Mouse (Mus musculus) cerebellum, adult 8-10 months (tissue): ENCODE measurements around the gene Arhgef6.

ENCODE experiments used
- DNase-seq: peaks from one replicate; pipeline ENCODE4 v3.0.0; 2022

Gene Arhgef6

GRCm38 (mm10) chrX:57298946-57299345 lies 39.6 kb downstream of the Arhgef6 start:
- DNase-seq, result no peak

GRCm38 (mm10) chrX:57288458-57288857 lies 50.1 kb downstream of the Arhgef6 start:
- no peak for DNase-seq

- no peak for DNase-seq
Observed at GRCm38 (mm10) chrX:57286281-57286680, 52.2 kb downstream of the Arhgef6 start.

DNA sequence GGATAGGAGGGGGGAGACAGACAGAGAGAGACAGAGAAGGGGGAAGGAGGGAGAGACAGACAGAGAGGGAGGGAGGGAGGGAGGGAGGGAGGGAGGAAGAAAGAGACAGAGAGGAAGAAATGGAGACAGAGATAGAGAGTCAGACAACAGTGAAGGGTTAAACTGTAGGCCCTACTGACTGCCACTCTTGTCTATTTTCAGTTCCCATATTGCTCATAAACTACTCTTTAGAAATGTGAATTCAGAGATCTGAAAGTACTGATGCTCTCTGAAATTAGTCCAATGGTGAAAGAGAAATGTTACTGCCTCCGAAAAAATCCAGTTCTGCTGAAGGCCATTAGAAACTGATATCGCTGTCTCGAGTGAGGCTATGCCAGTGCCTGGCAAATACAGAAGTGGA lies 56.3 kb downstream of the Arhgef6 start:
- no peak for DNase-seq

DNA sequence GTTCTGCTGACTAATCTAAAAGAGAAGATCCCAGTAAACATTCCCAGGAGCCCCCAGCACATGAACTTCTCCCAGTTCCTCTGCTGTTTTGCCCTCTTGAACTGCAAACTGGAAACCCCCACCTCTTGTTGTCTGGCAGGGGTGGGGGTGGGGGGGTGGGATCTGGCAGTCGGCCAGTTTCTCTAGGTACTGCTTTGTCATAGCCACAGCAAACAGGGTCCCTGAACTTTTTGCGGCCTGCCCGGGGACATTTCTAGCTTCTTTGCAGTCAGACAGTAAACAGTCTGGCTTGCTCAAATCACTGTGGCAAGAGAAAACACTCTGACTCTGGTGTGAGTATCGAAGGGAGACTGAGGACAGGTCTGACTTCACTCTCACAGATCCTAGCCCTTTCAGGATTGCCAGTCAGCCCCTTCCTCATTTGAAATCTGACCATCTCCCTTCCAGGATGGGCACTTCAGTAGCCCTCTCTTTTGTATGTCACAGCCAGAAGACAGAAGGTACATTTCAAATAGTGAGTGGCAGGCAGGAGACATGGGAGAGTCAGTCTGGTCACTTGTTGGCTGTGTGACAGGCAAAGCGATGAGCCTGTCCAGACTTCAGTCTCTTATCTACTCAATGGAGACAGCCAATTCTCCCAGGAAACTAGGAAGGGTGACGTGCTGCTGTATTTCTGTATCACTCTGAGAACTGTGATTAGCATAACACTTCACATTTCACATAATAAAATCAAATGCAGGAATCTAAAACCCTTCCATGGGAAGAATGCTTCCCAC lies 60.8 kb downstream of the Arhgef6 start:
- DNase-seq, result no peak

- no peak for DNase-seq
Observed at GRCm38 (mm10) chrX:57263515-57263914, 75.0 kb downstream of the Arhgef6 start.

GRCm38 (mm10) chrX:57260744-57261143 lies 77.8 kb downstream of the Arhgef6 start:
- DNase-seq, result no peak

DNA sequence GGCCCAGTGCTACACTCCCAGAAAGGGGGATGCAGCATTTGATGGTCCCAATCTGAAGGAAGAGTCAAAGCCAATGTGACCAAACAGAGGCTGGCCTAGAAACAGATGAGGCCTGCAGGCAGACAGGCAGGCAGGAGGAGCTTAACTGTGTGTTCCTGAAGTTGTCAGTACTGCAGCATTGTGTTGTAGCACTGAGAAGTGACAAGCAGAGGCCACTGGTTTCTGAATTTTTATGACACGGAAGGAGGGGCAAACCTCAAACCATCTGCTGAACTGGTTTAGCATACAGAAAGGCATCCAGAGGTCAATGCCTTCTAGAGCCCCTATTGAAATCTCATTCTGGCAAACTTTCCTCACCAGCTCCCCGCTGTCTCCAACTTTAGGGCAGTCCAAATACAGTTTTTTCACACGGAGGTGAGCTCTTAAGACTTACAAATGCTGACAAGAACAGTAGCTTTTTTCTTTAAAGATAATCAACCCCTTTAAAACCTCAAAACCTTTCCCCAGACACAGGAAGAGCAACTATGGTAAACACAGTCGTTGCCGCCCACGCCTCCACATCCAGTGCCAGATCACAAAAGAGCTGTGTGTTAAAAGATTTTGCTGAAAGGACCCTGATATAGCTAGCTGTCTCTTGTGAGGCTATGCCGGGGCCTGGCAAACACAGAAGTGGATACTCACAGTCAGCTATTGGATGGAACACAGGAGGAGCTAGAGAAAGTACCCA lies 85.0 kb downstream of the Arhgef6 start:
- DNase-seq, result no peak

DNA sequence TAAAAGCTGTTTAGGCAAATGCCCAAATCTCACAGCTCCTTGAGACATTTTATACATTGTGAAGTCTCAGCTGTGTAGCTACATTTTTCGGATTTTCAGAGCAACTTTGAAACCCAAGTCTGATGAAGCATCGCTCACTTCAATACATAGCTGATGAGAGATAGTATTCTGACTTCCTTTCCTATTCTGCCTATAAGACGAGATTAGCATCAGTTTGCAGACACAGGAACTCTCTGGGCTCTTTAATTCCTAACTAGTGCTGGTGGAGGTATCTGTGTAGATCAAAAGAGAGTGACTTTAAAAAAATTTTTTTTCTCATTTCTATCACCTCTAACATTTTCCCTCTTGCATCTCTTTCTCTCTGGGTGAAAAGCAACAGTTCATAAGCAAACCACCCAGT lies 100.0 kb downstream of the Arhgef6 start:
- no peak for DNase-seq

- DNase-seq, result no peak
Observed at GRCm38 (mm10) chrX:57235982-57236381, 102.5 kb downstream of the Arhgef6 start.

- DNase-seq, result no peak
Observed at GRCm38 (mm10) chrX:57233596-57233995, 104.9 kb downstream of the Arhgef6 start.

- DNase-seq, result no peak
Observed at GRCm38 (mm10) chrX:57228178-57228577, 110.4 kb downstream of the Arhgef6 start.

DNA sequence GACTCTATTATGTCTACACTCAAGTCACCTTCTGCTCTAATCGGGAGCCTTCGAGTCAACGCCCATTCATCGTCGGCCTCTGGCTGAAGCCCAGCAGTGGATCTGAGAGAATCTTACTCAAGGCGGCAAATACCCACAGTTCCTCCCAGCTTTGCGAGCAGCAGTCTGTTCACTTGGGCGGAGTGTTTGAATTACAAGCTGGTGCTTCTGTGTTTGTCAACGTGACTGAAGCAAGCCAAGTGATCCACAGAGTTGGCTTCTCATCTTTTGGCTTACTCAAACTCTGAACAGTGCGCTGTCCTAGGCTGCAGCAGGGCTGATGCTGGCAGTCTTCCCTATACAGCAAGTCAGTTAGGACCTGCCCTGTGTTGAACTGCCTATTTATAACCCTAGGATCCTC lies 115.2 kb downstream of the Arhgef6 start:
- DNase-seq, result no peak

DNA sequence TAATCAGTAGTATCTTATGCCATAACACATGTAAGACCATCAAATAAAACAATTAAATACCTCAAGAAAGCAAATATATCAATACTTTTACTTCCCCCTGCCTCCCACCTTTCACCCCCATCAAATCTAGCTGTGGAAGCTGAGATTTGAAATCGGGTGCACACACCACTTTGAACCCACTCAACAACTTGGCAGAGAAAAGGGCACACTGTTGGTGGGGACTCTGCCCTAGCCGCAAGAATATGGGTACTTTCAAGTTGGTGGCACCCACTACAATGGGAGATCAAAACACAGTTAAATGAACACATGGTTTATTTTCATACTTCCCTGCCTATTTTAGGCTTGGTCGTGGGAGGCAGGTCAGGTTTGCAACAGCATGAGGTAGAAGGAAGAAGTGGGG lies 116.6 kb downstream of the Arhgef6 start:
- no peak for DNase-seq

DNA sequence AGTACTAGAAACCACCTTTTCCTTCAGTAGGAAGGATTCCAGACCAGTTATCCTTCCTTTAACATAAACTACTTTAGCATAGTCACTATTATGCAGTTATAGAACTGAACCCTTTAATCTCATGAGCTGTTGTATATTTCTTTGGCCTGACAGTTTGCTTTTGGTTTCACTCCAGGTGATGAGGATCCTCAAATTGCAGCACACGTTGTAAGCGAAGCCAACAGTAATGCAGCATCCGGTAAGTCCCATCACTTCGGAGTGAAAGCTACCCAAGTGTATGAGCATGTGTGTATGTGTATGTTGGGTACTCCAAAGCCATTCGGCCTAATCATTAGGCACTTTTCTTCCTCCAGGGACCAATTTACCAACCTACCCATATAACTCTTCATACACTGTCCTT lies 119.0 kb downstream of the Arhgef6 start:
- DNase-seq, result no peak

GRCm38 (mm10) chrX:57216271-57216670 lies 122.3 kb downstream of the Arhgef6 start:
- DNase-seq, result no peak

GRCm38 (mm10) chrX:57215495-57215894 lies 123.0 kb downstream of the Arhgef6 start:
- DNase-seq, result no peak

GRCm38 (mm10) chrX:57212862-57213261 lies 125.7 kb downstream of the Arhgef6 start:
- no peak for DNase-seq

DNA sequence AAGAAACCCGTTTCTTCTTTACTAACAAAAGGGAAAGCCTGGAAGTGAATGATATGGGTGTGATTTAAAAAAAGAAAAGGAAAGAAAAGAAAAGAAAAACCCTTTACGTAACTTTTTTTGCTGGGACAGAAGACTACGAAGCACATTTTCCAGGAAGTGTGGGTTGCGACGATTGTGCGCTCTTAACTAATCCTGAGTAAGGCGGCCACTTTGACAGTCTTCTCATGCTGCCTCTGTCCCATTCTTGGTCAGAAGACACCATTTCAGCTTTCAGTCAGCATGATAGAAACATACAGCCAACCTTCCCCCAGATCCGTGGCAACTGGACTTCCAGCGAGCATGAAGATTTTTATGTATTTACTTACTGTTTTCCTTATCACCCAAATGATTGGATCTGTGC lies 126.7 kb downstream of the Arhgef6 start, which contains the start of gene Cd40lg:
Gene Cd40lg, plus strand, starts transcription at position 268 of the 400 bp plus-strand sequence.
- DNase-seq, result no peak

DNA sequence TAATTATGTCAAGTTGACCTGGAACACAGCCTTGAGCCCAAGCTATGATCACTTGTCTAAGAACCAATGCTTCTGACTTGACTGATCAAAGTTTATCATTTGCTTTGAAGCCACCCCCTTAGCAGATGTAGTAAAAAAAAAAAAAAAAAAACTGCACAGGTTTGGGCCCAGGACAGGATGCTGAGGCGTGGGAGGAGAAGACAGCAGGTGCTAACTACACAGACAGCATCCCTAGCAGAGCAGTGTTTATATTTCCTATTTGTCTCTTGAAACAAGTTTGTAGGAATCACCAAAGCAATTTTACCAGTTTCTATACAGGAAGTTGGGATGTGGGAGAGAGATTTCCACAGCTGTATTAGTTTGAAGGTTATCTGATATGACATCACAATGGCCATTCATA lies 127.9 kb downstream of the Arhgef6 start:
- DNase-seq, result no peak

GRCm38 (mm10) chrX:57200397-57200796 lies 138.1 kb downstream of the Arhgef6 start:
- DNase-seq, result no peak

GRCm38 (mm10) chrX:57198036-57198435 lies 140.5 kb downstream of the Arhgef6 start:
- no peak for DNase-seq

- DNase-seq, result no peak
Observed at GRCm38 (mm10) chrX:57196319-57196718, 142.2 kb downstream of the Arhgef6 start.

GRCm38 (mm10) chrX:57189335-57189734 lies 149.2 kb downstream of the Arhgef6 start:
- DNase-seq, result no peak
